Mouse (Mus musculus) thymus, adult 2 months (tissue): ENCODE results near the gene Pld4.

ENCODE experiments used
- CTCF ChIP-seq: fragments of 200-500 bp; IDR thresholded peaks from 2 replicates; pipeline ENCODE4 v1.5.1; 2012; ENCODE audit warnings: mild to moderate bottlenecking, control low read depth, low read length, moderate library complexity, borderline replicate concordance; ENCODE audit not compliant: control insufficient read depth, poor library complexity, insufficient read depth; ENCODE audit errors: extremely low read depth
- POLR2A ChIP-seq: fragments of 200-500 bp; IDR thresholded peaks from 2 replicates; pipeline ENCODE4 v1.6.1; 2012; ENCODE audit warnings: mild to moderate bottlenecking, low read length, control low read depth, moderate library complexity; ENCODE audit not compliant: control insufficient read depth, poor library complexity, insufficient read depth; ENCODE audit errors: extremely low read depth

DNA sequence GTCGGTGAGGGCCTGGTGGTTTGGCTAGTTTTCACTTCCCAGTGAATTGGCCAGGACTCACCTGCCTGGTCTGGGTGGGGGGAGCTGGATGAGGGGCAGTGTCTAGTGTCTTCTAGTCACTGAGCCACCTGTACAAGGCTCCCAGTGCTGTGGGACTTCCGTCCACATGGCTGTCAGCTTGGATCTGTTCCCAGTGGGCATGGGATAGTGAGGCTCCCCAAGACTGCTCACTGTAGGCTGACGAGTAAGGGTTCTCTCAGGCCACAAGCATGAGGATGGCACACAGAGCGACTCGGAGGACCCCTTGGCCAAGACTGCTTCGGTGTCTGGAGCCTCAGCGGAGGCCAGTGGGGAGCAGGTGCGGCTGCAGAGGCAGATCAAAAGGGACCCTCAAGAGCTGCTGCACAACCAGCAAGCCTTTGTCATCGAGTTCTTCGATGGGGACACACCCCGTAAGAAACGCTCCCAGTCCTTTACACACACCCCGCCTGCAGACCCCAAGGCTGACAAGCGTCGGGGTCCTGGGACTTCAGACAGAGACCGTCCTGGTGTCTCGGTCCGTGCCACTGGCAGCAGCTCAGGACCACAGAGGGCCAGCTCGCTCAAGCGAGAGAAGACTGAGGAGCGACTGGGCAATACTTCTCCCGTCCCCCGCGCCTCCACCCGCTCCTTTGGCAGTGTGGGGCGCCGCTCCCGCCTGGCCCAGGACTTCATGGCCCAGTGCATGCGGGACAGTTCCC is 24.4 kb upstream of the Pld4 start:
- TF ChIP-seq CTCF (no peak), POLR2A (no peak)
